Mouse (Mus musculus) left cerebral cortex, adult 2 months (tissue): Measurements from ENCODE around the gene Nkx6-2. TPM values are rescaled to one million over a fixed set of nuclear protein-coding genes. Genes with fewer than 3 reads are reported as not detected.
A peak's percentile ranks its signal among the peaks of the same experiment; 100 is the strongest.

ENCODE experiments used
- DNase-seq, 2 experiments: peaks; one replicate each; pipeline ENCODE4 v3.0.0; 2021 to 2022; ENCODE audit warnings: low spot score in 2 of 2, mixed read lengths in 1 of 2; ENCODE audit errors: extremely low spot score in 1 of 2
- H3K27ac ChIP-seq: fragments of 200-600 bp; 2 replicates; pipeline ENCODE4 v1.8.1; 2022
- H3K4me3 ChIP-seq: fragments of 200-600 bp; 2 replicates; pipeline ENCODE4 v1.8.1; 2022
- CTCF ChIP-seq: fragments of 200-600 bp; IDR thresholded peaks from 2 replicates; pipeline ENCODE4 v1.8.1; 2022; ENCODE audit warnings: antibody characterized with exemption, mild to moderate bottlenecking, moderate library complexity
- intact Hi-C: fragments of 180-260 bp; cut with DNase I; formaldehyde crosslinking; loops from one replicate; pipeline ENCODE4 v1.15.1; 2025
- total RNA-seq, 2 experiments: library from RNA; stranded (reverse); gene quantifications; 2 replicates each; pipeline ENCODE4 v1.2.3; 2021

Nkx6-2 gene
- total RNA-seq, 2 experiments from 2014 or later, result 5.2 to 6.5 TPM

DNA sequence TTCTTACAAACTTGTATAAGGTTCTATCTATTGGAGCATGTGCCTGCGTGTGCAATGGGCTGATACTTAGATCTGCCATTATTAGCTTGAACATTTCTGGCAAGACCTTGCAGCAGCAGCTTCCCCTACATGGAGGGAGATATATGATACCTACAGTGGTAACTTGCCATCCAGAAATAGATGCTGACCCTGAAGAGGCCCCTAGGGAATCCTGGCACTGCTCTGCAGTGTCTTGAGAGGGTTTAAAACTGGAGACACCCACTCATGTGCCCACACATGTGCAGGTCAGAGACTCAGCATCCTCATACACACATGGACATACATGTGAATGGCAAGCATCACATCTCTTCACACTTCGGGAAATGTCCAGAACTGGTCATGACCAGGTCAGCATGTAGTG lies 18.4 kb downstream of the Nkx6-2 start:
- no peak for DNase-seq
- H3K27ac ChIP-seq, result no peak overlapping the region
- TF ChIP-seq CTCF, result no peak
- no peak overlapping the region for H3K4me3 ChIP-seq
- intact Hi-C loops, result no loop called here

DNA sequence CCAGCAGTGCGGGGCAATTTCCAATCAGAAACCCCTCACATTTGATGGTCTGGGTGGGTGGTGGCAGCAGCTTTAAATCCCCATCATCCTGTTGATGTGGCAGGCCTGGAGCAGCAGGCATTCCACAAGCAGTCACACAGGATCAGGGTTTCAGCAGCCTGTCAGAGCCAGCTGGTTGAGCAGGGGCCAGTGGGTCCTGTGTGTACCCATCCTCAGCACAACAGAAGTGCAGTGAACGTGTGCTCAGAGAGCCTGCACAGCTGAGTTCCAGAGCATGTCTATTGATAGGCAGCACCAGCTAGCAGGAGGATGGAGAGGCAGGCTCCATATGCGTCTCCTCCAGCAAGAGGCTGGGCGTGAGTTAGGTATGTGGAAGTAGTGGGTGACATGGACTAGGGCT lies 19.2 kb downstream of the Nkx6-2 start:
- no peak for DNase-seq
- Histone ChIP-seq H3K4me3 (no peak overlapping the region), H3K27ac (no peak overlapping the region)
- intact Hi-C loops, result no loop called here
- no peak for TF ChIP-seq CTCF

DNA sequence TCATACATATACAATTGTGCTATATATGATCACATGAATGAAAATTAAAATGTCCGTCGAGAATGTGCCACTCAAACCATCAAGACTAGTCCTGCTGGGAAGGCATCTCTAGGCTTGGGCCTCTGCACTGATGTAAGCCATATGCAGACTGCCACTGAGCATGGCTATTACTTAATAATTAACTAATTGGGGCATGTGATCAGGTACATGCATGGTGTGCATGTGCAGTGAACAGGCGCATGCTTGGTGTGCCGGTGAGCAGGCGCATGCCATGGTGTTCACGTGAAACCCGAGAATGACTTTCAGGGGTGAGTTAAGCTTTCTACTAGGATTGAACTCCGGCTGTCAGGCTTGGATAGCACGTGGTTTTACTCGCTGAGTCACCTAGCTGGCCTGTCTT lies 22.9 kb downstream of the Nkx6-2 start:
- no peak overlapping the region for H3K27ac ChIP-seq
- intact Hi-C loops, result no loop called here
- no peak for DNase-seq
- H3K4me3 ChIP-seq, result no peak overlapping the region
- TF ChIP-seq CTCF, result no peak

DNA sequence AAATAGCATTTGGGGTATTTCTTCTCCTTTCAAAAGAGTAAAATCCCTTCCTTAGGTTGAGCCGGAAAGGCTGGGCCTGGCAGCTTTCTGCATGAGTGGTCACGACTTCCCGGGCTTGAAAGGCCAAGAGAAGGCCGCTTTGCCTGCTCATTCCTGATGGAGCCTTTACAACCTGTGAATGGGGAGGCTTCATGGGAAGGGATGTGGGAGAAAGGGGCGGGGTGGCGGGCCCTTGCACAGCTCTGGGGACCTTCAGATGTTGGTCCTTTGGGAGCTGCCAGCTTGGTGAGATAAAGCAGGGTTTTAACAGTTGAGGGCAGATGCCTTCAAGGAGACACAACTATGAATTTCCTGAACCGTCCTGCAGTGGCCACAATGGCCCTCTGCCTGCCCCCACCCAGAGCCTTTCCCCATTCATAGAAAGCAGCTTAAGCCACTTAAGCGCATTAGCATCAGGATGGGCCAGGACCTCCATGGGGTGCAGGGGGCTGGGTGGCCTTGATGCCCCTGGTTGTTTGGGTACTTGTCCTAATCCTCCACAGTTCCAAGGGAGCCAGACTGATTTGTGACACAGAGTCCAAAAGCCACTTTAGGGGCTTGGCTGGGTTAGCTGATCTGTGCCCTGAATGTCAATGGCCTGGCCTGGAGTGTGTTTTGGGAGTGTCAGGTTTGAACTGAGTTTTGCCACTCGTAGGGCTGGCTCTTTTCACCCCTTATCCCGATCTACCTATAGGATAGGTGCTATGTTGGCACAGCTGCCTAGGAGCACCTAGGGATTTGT lies 25.7 kb downstream of the Nkx6-2 start:
- no peak for TF ChIP-seq CTCF
- Histone ChIP-seq H3K27ac (no peak overlapping the region), H3K4me3 (no peak overlapping the region)
- no peak for DNase-seq
- intact Hi-C loops, result no loop called here

DNA sequence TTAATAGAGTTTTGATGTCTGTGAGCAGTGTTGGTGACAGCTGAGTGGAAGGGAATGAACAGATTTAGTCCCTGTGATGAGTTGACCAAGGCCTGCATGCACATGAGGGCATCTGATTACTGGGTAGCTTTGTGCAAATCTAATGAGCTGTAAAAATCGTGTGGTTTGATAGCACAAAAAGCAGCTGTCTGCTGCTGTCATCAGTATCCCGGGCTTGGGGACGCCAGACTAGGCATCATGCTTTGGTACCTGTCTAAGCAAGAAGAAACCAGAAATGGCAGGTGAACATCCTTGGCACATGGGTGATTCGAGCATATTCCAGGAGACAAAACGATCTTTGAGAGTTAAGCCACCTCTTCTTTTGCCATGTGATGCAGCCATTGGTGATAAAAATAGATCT lies 26.3 kb downstream of the Nkx6-2 start:
- intact Hi-C loops, result no loop called here

DNA sequence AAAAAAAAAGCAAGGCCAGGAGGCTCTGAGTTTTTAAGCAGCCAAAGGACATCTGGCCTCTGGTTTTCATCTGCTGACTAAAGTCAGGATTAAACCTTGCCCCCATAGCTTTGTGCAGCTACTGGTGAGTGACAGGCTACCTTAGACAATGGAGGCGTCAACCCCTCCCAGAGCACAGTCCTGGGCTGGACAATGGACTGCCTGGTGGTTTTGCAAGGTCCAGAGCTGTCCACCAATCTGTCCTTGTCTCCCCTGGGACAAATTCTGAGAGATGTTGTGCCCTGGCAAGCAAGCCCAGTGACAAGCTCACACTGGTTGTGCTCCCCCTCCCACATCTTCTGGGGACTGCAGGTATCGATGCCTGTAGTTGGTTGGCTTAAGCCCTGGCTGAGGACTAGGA lies 31.1 kb downstream of the Nkx6-2 start:
- Histone ChIP-seq H3K4me3 (no peak overlapping the region), H3K27ac (no peak overlapping the region)
- no peak for DNase-seq
- intact Hi-C loops, result no loop called here
- no peak for TF ChIP-seq CTCF

More for the DNA sequence above, 26.3 kb downstream of the Nkx6-2 start:
- Histone ChIP-seq H3K27ac (no peak overlapping the region), H3K4me3 (no peak overlapping the region)
- DNase-seq, result no peak
- TF ChIP-seq CTCF, result no peak

DNA sequence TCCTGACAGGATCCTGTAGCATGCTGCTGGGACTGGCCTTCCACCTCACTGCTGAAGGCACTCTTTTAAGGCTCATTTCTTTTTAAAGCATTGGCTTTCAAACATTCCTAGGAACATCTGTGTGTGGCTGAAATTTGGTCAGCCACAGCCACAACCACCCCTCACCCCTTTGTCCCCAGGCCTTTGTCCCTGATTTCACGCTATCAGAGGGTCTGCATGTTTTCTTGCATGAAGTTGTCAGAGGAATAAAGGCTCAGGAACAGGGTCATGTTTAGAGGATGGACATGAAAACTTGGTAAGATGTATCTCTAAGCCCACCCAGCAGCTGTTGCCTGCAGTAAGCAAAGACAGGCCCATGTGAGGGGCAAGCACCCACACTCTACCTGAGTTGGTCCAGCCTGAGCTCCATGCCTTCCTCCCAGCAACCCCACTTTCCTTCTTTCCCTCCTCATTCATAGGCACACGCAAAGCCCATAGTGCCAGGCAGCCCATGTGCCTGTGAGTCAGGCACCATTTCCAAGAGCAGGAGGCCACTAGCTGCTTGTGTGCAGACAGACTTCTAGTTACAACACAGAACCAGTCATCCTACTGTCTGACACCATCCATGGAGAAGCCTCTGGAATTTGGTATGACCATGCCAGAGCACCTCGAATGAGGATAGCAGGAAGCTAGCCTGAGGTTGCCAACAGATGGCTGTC lies 32.4 kb downstream of the Nkx6-2 start:
- no peak for TF ChIP-seq CTCF
- Histone ChIP-seq H3K27ac (no peak overlapping the region), H3K4me3 (no peak overlapping the region)
- no peak for DNase-seq
- intact Hi-C loops, result no loop called here

DNA sequence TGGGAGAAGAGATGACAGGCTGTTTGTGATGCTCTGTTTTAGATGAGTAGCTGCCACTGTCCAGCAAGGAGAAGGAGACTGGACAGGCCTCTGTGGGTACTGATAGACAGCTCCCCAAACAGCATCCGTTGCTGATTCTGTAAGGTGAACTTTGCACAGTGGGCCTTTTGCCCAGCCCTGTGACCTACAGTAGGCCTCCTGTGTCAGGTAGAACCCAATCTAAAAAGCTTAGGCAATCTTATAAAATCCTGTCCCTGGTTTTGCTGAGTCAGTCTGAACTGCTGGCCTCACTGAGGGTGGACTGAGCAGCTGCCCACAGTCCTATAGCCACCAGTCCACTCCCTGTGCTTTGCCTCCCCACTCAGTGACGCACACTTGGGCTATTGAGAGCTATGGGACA lies 35.3 kb downstream of the Nkx6-2 start:
- DNase-seq, result no peak
- intact Hi-C loops, result no loop called here
- H3K27ac ChIP-seq, result no peak overlapping the region
- no peak for TF ChIP-seq CTCF
- no peak overlapping the region for H3K4me3 ChIP-seq

DNA sequence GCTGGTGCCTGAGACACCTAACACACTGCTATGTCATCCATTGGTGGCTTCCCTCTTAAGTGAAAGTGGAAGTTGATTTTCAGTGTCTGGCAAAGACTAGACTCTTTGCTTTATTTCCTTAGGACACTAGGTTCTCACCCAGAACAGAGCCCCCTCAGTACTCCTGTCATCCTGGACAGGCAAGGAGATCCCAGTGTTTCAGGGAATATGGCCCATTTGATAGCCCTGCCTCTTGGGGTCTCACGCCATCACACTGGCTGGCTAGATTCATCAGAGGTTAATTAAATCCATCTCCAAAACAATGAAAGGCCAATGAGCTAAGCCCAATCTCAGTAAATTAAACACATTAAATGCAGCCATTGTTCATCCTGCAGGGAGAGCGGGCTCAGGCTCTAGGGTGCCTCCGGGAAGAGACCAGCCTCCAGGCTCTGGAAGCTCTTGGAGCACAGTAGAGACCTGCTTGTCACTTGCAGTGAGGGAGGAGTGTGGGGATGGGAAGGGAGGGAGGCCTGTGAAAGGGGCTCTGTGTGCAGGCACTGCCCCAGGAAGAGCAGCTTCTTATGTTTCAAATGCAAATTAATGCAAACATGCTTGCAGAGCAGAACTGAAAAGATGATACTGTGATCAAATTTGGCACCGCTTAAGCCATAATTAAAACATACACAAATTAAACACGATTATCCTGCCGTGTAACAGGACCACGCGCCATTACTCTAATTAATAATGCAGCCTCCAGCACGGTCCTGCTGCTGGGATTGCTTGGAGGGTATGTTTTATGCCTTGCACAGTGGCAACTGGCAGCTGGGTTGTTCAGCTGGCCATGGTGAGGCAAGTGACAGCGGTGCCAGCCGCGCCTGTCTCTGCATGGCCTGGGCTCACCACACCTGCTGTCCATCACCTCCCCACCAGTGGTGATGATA lies 37.6 kb downstream of the Nkx6-2 start:
- no peak overlapping the region for H3K4me3 ChIP-seq
- DNase-seq, result no peak
- peak overlapping the region; percentile 70 for H3K27ac ChIP-seq
- intact Hi-C loops, result no loop called here
- no peak for TF ChIP-seq CTCF

DNA sequence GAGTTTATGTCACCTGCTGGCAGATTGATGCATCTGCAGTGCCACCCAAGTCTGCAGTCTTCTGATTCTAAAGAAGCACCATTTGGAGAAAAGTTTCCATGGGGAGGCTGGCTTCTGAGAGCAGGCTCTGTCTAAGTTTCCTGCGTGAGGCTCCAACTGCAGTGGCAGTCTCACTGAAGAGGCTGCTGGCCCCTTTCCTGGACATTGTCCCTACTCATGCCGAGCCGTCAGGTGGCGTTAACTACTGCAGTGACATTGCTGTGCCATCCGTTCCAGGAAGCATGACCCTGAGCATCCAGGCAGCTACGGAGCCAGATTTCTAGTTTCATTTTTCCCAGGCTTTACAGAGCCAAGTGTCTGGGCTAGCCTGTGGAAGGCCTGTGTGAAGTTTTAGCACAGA lies 41.2 kb downstream of the Nkx6-2 start:
- intact Hi-C loops, result no loop called here

DNA sequence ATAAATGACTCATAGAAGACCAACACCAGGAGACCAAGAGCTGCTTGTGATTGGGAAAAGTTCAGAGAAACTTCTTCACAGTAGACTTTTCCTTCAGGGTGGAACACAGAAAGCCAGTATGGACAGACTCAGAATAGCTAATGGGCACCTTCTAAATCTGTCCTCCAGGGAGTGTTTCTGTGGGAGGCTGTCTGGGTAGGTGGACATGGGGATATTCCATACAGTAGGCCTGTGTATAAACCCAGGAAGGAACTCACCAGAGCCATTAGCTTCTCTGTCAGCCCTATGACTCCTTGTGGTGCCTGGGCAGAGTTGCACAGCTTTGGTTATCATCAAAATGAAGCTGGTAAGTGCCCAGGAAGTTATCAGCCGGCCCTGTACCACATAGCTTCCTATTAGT lies 42.0 kb downstream of the Nkx6-2 start:
- no peak for DNase-seq
- no peak overlapping the region for H3K27ac ChIP-seq
- no peak; the same call in 1 of the 2 replicates for TF ChIP-seq CTCF
- intact Hi-C loops, result no loop called here
- H3K4me3 ChIP-seq, result no peak overlapping the region

More for the DNA sequence above, 41.2 kb downstream of the Nkx6-2 start:
- DNase-seq, result no peak
- H3K4me3 ChIP-seq, result no peak overlapping the region
- TF ChIP-seq CTCF, result peak; percentile 8
- no peak overlapping the region for H3K27ac ChIP-seq

DNA sequence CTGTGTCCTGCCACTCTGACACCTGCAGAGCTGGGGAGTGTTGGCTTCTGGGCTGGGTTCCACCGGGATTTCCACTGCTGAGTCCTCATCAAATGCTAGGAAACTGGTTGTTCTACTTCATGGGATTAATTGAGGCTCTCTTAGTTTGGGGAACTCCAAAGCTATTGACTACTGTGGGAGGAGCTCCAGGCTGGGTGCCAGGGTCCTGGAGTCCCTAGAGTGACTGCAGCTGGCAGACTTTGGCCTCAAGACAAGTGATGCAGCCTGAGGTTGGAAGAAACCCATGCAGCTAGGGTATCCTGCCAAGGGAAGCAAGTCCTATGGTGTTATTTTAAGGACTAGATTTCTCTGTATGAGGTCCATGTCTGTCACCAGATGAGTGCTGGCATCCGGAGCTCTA lies 44.1 kb downstream of the Nkx6-2 start:
- intact Hi-C loops, result no loop called here
- no peak for TF ChIP-seq CTCF
- DNase-seq, result peak in 1 of 2 experiments; percentile 33
- H3K4me3 ChIP-seq, result no peak overlapping the region
- no peak overlapping the region for H3K27ac ChIP-seq
